Mouse (Mus musculus) neural tube, embryonic 13.5 days (tissue): ENCODE measurements around the gene Fbxl17. TPM values are rescaled to one million over a fixed set of nuclear protein-coding genes. Genes with fewer than 3 reads are reported as not detected.
A peak's percentile ranks its signal among the peaks of the same experiment; 100 is the strongest.

Experiments used
- ATAC-seq: fragments of 200-750 bp; cut with Nextera tagmentation; 2 replicates; pipeline ENCODE4 v1.8.0; 2017; ENCODE audit warnings: low read depth, mild to moderate bottlenecking, moderate TSS enrichment, moderate library complexity
- H3K27ac ChIP-seq: fragments of 300-500 bp; sonication (generic); replicated peaks from 2 replicates; pipeline ENCODE4 v1.5.1; 2015; ENCODE audit warnings: moderate library complexity, mild to moderate bottlenecking, inconsistent platforms
- H3K27me3 ChIP-seq: fragments of 300-500 bp; sonication (generic); 2 replicates; pipeline ENCODE4 v1.6.1; 2015; ENCODE audit warnings: mild to moderate bottlenecking, inconsistent platforms
- H3K36me3 ChIP-seq: fragments of 300-500 bp; sonication (generic); 2 replicates; pipeline ENCODE4 v1.6.1; 2015; ENCODE audit warnings: mild to moderate bottlenecking, inconsistent platforms
- H3K4me1 ChIP-seq: fragments of 300-500 bp; sonication (generic); replicated peaks from 2 replicates; pipeline ENCODE4 v1.6.1; 2015; ENCODE audit warnings: inconsistent platforms
- H3K4me2 ChIP-seq: fragments of 300-500 bp; sonication (generic); 2 replicates; pipeline ENCODE4 v1.6.1; 2015; ENCODE audit warnings: inconsistent platforms, mild to moderate bottlenecking, moderate library complexity
- H3K4me3 ChIP-seq: fragments of 300-500 bp; sonication (generic); 2 replicates; pipeline ENCODE4 v1.5.1; 2015; ENCODE audit warnings: mild to moderate bottlenecking, inconsistent platforms
- H3K9ac ChIP-seq: fragments of 300-500 bp; sonication (generic); 2 replicates; pipeline ENCODE4 v1.6.1; 2015; ENCODE audit warnings: moderate library complexity, mild to moderate bottlenecking, inconsistent platforms
- H3K9me3 ChIP-seq: fragments of 300-500 bp; sonication (generic); 2 replicates; pipeline ENCODE4 v1.6.1; 2016; ENCODE audit warnings: inconsistent platforms
- WGBS: fragments of 180-500 bp; shearing (Covaris S2); methylation state at CpG from one replicate; pipeline ENCODE4 v1.1.7; 2015; 5-methylcytosine and 5-hydroxymethylcytosine counted together
- polyA plus RNA-seq: library from polyadenylated mRNA; unstranded; fragments of >200 nt; fragmentation: Nextera tagmentation; extraction: Ambion mirVana; gene quantifications from 2 replicates; pipeline ENCODE4 v1.2.1, GENCODE M21; 2015

The Fbxl17 gene
- polyA plus RNA-seq, 1 experiment from 2014 or later: 9.2 TPM

DNA sequence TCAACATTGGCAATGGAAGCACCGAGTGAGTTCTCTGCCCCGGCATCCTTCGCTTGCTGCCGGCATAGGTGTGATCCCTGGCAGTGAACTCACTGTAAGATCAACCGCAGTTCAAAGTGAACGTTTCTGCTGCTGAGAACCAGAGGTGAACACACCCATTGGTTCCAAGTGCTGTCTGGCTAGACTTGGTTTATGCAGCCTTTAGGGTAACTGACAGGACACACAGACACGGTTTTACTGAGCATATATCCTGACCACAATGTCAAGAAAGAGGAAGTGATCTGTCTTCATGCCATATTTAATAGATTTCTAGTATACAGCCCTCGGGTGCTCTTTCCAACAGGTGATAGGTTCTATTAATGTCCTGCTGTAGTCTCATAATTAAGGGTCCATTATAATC is 310.5 kb downstream of the Fbxl17 start:
- no peak for ATAC-seq
- 82% methylated on average over 8 of the region's 8 CpGs for WGBS
- no peaks in the 10 kb centered on the region for H3K9me3 ChIP-seq
- H3K27ac ChIP-seq: no peak overlapping the region
- no peak overlapping the region for H3K4me2 ChIP-seq
- H3K4me3 ChIP-seq: no peak overlapping the region
- no peak overlapping the region for H3K9ac ChIP-seq
- H3K36me3 ChIP-seq: no peaks in the 10 kb centered on the region
- H3K27me3 ChIP-seq: no peaks in the 10 kb centered on the region
- H3K4me1 ChIP-seq: peaks cover 21% of the 10 kb centered on the region

DNA sequence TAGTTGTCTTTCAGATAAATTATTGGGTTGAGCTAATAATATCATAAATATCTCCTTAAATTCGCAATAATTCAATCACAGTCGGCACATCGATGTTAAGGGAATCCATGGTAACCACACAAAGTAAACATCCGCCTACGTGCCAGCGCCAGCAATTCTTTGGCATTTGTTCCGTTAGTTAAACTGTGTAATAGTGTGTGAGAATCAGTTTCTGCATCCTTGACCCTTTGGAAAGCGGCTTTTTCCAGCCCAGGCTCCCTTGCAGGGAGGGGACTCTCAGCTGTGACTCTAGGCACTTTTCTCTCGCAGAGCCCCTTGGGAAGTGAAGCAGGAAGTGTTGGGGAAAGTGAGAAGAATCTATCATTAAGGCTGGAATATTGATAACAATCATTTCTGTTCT is 314.3 kb downstream of the Fbxl17 start:
- no peaks in the 10 kb centered on the region for H3K36me3 ChIP-seq
- H3K9ac ChIP-seq: no peak overlapping the region
- peak; percentile 64 for ATAC-seq
- H3K4me3 ChIP-seq: no peak overlapping the region
- H3K27me3 ChIP-seq: 0 out of 2 replicates have a peak, but pooled peaks cover 3% of the 10 kb centered on the region
- peak overlapping the region; percentile 25 for H3K4me2 ChIP-seq
- no peak overlapping the region for H3K27ac ChIP-seq
- no peaks in the 10 kb centered on the region for H3K9me3 ChIP-seq
- WGBS: 25% methylated on average over 9 of the region's 9 CpGs
- peaks cover 16% of the 10 kb centered on the region for H3K4me1 ChIP-seq

DNA sequence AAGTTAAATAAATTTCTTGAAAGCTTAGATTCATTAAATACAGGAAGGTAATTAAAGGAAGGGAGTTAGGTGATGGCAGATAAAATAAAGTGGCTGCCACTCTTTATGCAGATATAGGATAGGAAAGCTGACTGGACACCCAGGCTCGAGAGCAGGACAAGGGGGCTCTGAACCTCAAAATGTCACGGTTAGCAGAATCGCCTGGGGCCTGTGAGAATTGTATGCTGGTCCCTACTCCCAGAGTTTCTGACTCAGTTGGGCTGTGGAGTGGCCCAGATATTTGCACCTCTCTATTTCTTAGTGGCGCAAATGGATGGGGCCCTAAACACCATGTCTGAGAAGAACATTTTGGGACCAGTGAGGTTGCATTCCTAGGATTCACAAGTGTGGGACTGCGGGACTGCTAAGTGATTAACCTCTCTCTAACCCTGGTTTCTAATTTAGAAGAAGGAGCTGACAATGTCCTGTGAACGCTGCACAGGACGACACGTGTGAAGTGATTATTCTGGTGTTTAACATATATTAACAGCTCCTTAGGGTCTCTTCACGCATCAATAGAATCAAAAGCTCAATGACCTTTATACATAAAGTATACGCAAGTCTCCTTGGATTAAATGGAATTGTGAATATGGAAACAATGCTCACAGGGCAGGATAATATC is 314.8 kb downstream of the Fbxl17 start:
- no peak overlapping the region for H3K27ac ChIP-seq
- H3K4me1 ChIP-seq: peaks cover 16% of the 10 kb centered on the region
- peak overlapping the region; percentile 25 for H3K4me2 ChIP-seq
- no peak overlapping the region for H3K4me3 ChIP-seq
- 0 out of 2 replicates have a peak, but pooled peaks cover 5% of the 10 kb centered on the region for H3K27me3 ChIP-seq
- H3K9ac ChIP-seq: no peak overlapping the region
- no peaks in the 10 kb centered on the region for H3K36me3 ChIP-seq
- no peaks in the 10 kb centered on the region for H3K9me3 ChIP-seq
- 27% methylated on average over 10 of the region's 10 CpGs for WGBS
- ATAC-seq: 0 out of 2 replicates have a peak, but pooled peaks have one; percentile 21

DNA sequence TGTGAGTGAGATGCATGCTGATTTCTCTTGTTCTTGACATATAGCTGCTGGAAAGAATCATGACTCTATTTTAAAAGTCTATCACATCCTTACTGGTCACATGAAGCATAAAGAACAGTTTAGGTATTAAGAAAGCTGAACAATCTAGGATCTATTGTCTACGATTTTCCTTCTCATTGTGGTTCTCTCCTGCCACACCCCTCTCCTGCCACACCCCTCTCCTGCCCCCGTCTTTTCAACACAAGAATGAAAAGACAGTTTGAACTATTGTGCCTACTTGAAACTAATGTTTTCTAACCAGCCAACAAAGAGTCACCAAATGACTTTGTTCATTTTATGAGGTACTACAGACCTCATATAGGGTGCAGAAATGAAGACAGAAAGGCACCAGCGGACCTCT is 316.4 kb downstream of the Fbxl17 start:
- Histone ChIP-seq H3K4me1 (peaks cover 16% of the 10 kb centered on the region), H3K9ac (no peak overlapping the region), H3K36me3 (no peaks in the 10 kb centered on the region), H3K9me3 (no peaks in the 10 kb centered on the region), H3K4me2 (no peak overlapping the region), H3K27me3 (0 out of 2 replicates have a peak, but pooled peaks cover 6% of the 10 kb centered on the region), H3K27ac (no peak overlapping the region), H3K4me3 (no peak overlapping the region)
- ATAC-seq: no peak
- 36% methylated on average over 3 of the region's 3 CpGs for WGBS

- H3K4me3 ChIP-seq: no peak overlapping the region
Measured at GRCm38 (mm10) chr17:63181661-63182060, 318.2 kb downstream of the Fbxl17 start.

GRCm38 (mm10) chr17:63180042-63180441 is 319.8 kb downstream of the Fbxl17 start:
- no peak overlapping the region for H3K4me3 ChIP-seq

More at GRCm38 (mm10) chr17:63181661-63182060, 318.2 kb downstream of the Fbxl17 start:
- no peak overlapping the region for H3K9ac ChIP-seq
- no peak overlapping the region for H3K4me2 ChIP-seq
- 0 out of 2 replicates have a peak, but pooled peaks cover 6% of the 10 kb centered on the region for H3K27me3 ChIP-seq
- 84% methylated on average over 5 of the region's 5 CpGs for WGBS
- H3K9me3 ChIP-seq: no peaks in the 10 kb centered on the region
- peaks cover 16% of the 10 kb centered on the region for H3K4me1 ChIP-seq
- no peak for ATAC-seq
- H3K36me3 ChIP-seq: no peaks in the 10 kb centered on the region
- no peak overlapping the region for H3K27ac ChIP-seq

DNA sequence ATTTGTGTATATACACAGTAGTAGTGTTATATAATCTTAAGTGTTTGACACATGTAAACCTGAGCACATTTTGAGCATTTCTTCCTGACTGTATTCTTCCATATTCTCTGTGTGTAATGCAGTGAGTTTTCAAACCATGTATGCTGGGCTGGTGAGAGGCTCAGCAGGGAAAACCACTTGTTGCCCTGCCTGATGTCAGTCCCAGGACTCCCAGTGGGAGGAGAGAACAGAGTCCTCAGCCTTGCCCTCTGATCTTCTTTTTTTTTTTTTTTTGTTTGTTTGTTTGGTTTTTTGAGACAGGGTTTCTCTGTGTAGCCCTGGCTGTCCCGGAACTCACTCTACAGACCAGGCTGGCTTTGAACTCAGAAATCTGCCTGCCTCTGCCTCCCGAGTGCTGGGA is 321.5 kb downstream of the Fbxl17 start:
- Histone ChIP-seq H3K9ac (no peak overlapping the region), H3K27ac (no peak overlapping the region), H3K27me3 (0 out of 2 replicates have a peak, but pooled peaks cover 6% of the 10 kb centered on the region), H3K9me3 (no peaks in the 10 kb centered on the region), H3K4me1 (peaks cover 8% of the 10 kb centered on the region), H3K4me3 (no peak overlapping the region), H3K36me3 (no peaks in the 10 kb centered on the region), H3K4me2 (no peak overlapping the region)
- no peak for ATAC-seq
- 92% methylated on average over 2 of the region's 2 CpGs for WGBS

More at GRCm38 (mm10) chr17:63180042-63180441, 319.8 kb downstream of the Fbxl17 start:
- no peaks in the 10 kb centered on the region for H3K36me3 ChIP-seq
- no peaks in the 10 kb centered on the region for H3K9me3 ChIP-seq
- 0 out of 2 replicates have a peak, but pooled peaks cover 6% of the 10 kb centered on the region for H3K27me3 ChIP-seq
- no peak overlapping the region for H3K9ac ChIP-seq
- ATAC-seq: no peak
- H3K4me2 ChIP-seq: no peak overlapping the region
- WGBS: 86% methylated on average over 3 of the region's 3 CpGs
- H3K4me1 ChIP-seq: peaks cover 13% of the 10 kb centered on the region
- no peak overlapping the region for H3K27ac ChIP-seq

GRCm38 (mm10) chr17:63176411-63176810 is 323.4 kb downstream of the Fbxl17 start:
- Histone ChIP-seq H3K4me3 (no peak overlapping the region), H3K27me3 (0 out of 2 replicates have a peak, but pooled peaks cover 6% of the 10 kb centered on the region), H3K9ac (no peak overlapping the region), H3K9me3 (no peaks in the 10 kb centered on the region), H3K4me2 (no peak overlapping the region), H3K27ac (no peak overlapping the region), H3K36me3 (no peaks in the 10 kb centered on the region), H3K4me1 (peaks cover 26% of the 10 kb centered on the region)
- no peak for ATAC-seq
- 50% methylated on average over 5 of the region's 5 CpGs for WGBS

- Histone ChIP-seq H3K4me3 (no peak overlapping the region), H3K36me3 (no peaks in the 10 kb centered on the region), H3K27ac (peak overlapping the region; percentile 69; the same call in 1 of the 2 replicates), H3K9me3 (no peaks in the 10 kb centered on the region), H3K27me3 (no peaks in the 10 kb centered on the region), H3K4me1 (peaks cover 34% of the 10 kb centered on the region), H3K9ac (no peak overlapping the region), H3K4me2 (no peak overlapping the region)
- no peak for ATAC-seq
- WGBS: 12% methylated on average over 1 of the region's 1 CpGs
Measured at GRCm38 (mm10) chr17:63172697-63173096, 327.1 kb downstream of the Fbxl17 start.

DNA sequence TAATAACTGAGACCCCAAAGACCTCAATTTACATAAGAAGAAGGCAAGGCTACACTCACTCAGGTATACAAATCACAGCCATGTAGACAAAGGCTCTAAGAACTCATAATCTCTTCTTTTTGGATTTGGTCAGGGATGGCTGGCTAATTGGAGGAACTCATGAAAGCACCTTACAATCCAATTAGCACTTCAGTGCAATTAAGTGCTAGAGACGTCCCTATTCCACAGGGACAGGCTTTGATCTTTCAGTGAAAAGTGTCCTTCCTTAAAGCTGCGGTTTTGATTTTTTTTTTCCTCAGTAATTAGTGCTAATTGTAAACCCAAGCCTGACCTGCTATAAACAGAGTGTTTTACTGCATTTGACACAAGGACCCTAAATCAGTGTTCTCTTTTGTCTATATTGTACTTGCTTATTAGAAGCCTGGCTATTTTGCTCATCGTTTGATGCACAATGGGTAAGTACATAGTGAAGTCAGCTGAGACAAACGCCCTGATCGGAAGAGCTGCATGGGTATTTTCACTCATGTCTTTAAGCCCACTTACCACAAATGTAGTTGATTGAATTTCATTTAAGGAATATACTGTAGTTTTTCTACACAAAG is 327.8 kb downstream of the Fbxl17 start:
- no peaks in the 10 kb centered on the region for H3K9me3 ChIP-seq
- H3K4me1 ChIP-seq: peaks cover 38% of the 10 kb centered on the region
- no peaks in the 10 kb centered on the region for H3K36me3 ChIP-seq
- no peak overlapping the region for H3K4me2 ChIP-seq
- peak overlapping the region; percentile 69 for H3K27ac ChIP-seq
- no peak overlapping the region for H3K9ac ChIP-seq
- ATAC-seq: 0 out of 2 replicates have a peak, but pooled peaks have one; percentile 37
- H3K4me3 ChIP-seq: no peak overlapping the region
- 8% methylated on average over 5 of the region's 5 CpGs for WGBS
- H3K27me3 ChIP-seq: no peaks in the 10 kb centered on the region

DNA sequence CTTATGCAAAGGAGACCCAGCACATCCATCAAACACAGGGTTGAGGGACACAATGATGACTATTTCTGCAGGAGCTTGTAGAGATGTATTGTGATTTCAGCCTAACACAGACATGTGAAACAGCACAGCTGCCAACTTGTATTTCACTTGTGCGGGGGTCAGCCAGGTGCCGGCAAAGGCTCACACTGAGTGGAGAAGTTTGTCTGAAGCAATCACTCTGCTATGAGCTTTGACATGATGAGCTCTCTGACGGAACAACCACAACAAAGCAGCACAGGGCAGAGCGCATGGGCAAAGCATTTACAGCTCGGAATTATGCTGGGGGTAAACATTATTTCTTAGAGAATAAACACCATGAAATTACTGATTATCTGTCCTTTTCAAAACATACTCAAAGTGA is 328.6 kb downstream of the Fbxl17 start:
- no peak for ATAC-seq
- no peaks in the 10 kb centered on the region for H3K36me3 ChIP-seq
- peaks cover 34% of the 10 kb centered on the region for H3K4me1 ChIP-seq
- H3K9ac ChIP-seq: no peak overlapping the region
- H3K27me3 ChIP-seq: no peaks in the 10 kb centered on the region
- WGBS: 21% methylated on average over 5 of the region's 5 CpGs
- peak overlapping the region; percentile 38; the same call in 1 of the 2 replicates for H3K27ac ChIP-seq
- no peak overlapping the region for H3K4me3 ChIP-seq
- no peak overlapping the region for H3K4me2 ChIP-seq
- no peaks in the 10 kb centered on the region for H3K9me3 ChIP-seq

- Histone ChIP-seq H3K27ac (no peak overlapping the region), H3K4me3 (no peak overlapping the region), H3K4me1 (peaks cover 29% of the 10 kb centered on the region), H3K9ac (no peak overlapping the region), H3K4me2 (no peak overlapping the region), H3K9me3 (no peaks in the 10 kb centered on the region), H3K36me3 (no peaks in the 10 kb centered on the region), H3K27me3 (no peaks in the 10 kb centered on the region)
- ATAC-seq: no peak
- WGBS: 71% methylated on average over 5 of the region's 5 CpGs
Measured at GRCm38 (mm10) chr17:63168019-63168788, 331.6 kb downstream of the Fbxl17 start.
